Mouse (Mus musculus) heart, adult 2 months (tissue): ENCODE measurements around the gene Ssh1.

ENCODE experiments used
- CTCF ChIP-seq: fragments of 200-600 bp; IDR thresholded peaks from 2 replicates; pipeline ENCODE4 v1.8.1; 2022; ENCODE audit warnings: antibody characterized with exemption, mild to moderate bottlenecking, moderate library complexity
- EP300 ChIP-seq: fragments of 200-500 bp; IDR thresholded peaks from 2 replicates; pipeline ENCODE4 v1.6.1; 2011; ENCODE audit warnings: low read depth, low read length, control low read depth; ENCODE audit not compliant: insufficient read depth

- TF ChIP-seq CTCF (no peak), EP300 (no peak)
Observed at GRCm38 (mm10) chr5:113959039-113959438, 34.7 kb downstream of the Ssh1 start.
